Mouse (Mus musculus) mammary gland, adult 2 months (tissue): ENCODE data around the gene Amacr. TPM values are rescaled to one million over a fixed set of nuclear protein-coding genes. Genes with fewer than 3 reads are reported as not detected.

Experiments used
- polyA plus RNA-seq: library from polyadenylated mRNA; depleted of rRNA; stranded (reverse); fragments of >200 nt; gene quantifications from 2 replicates; pipeline ENCODE4 v1.2.3, GENCODE M21; 2012; ENCODE audit warnings: low replicate concordance; rRNA removed

Amacr gene
- 6.2 and 10.4 TPM in 2 replicates for polyA plus RNA-seq

GRCm38 (mm10) chr15:10981377-10982063, at the start of gene Amacr:
Amacr (plus strand) TSS chr15:10981756.

GRCm38 (mm10) chr15:10951951-10952759, 29.4 kb upstream of the Amacr start, which contains the start of gene C1qtnf3:
C1qtnf3 (plus strand) TSS chr15:10952332.

GRCm38 (mm10) chr15:11000421-11000820, 18.9 kb downstream of the Amacr start, which contains the start of gene Slc45a2:
Slc45a2 (plus strand) TSS chr15:11000721.

GRCm38 (mm10) chr15:11037711-11038110, 56.2 kb downstream of the Amacr start, which contains the start of gene Rxfp3:
Rxfp3 (minus strand) TSS chr15:11037991.

Other genes starting within 250 kb of the Amacr start
- gene C1qtnf3, start 29.4 kb upstream of the Amacr start, polyA plus RNA-seq = 0.33 and 0.95 TPM in 2 replicates
- gene Slc45a2, start 19.0 kb downstream of the Amacr start, polyA plus RNA-seq = not detected in 2 replicates
- 0.22 and 0.37 TPM in 2 replicates for gene Rxfp3, start 56.2 kb downstream of the Amacr start, polyA plus RNA-seq
- 8.5 and 15.8 TPM in 2 replicates for gene Adamts12, start 83.0 kb downstream of the Amacr start, polyA plus RNA-seq